Mouse (Mus musculus): Measurements from ENCODE around the gene Tmem69.

- TF ChIP-seq POLR2A (IDR thresholded peaks at IDR 0.05; ENCODE audit: low read depth, low read length) (no peak), CTCF (conservative IDR thresholded peaks at IDR 0.05; ENCODE audit: insufficient read depth, insufficient read length, low read depth, low read length) (no peak)
These were observed 40.6 kb upstream of the Tmem69 start, which contains the start of gene Ccdc17 for GRCm38 (mm10) chr4:116596379-116596778.
